Mouse (Mus musculus) cortical plate, adult 2 months (tissue): Measurements from ENCODE around the gene Ccnd3.

Source experiments
- CTCF ChIP-seq: fragments of 200-500 bp; IDR thresholded peaks from 2 replicates; pipeline ENCODE4 v1.5.1; 2011; ENCODE audit warnings: mild to moderate bottlenecking, control low read depth, low read length; ENCODE audit not compliant: insufficient read depth; ENCODE audit errors: extremely low read depth
- POLR2A ChIP-seq: fragments of 200-500 bp; IDR thresholded peaks from 2 replicates; pipeline ENCODE4 v1.6.1; 2011; ENCODE audit warnings: mild to moderate bottlenecking, low read length, control low read depth; ENCODE audit not compliant: insufficient read depth; ENCODE audit errors: extremely low read depth

DNA sequence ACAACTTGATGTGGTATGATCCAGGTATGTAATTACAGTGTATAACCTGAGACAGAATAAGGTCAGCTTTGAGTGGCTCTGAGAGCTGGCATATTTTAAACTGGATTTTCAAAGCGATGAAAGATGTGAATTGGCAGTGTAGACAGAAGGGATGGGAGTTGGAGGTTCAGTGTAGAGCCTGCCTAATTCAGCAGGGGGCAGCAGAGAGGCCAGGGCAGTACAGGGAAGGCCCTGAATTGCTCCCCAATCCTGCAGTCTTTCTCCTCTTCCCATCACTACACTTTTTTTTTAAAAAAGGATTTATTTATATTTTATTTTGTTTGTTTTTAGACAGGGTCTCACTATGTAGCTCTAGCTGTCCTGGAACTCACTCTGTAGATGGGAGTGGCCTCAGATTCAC is 109.2 kb downstream of the Ccnd3 start:
- TF ChIP-seq CTCF = peak; percentile 59
- TF ChIP-seq POLR2A = no peak
